In genomic region chr4:138709944-138710343, GRCm38 (mm10) we compare ENCODE assay signal across 19 mouse cellular contexts. TPM values are rescaled to one million over a fixed set of nuclear protein-coding genes. Genes with fewer than 3 reads are reported as not detected.
DNase-seq lines count a peak whose midpoint lies in the region; ATAC-seq and TF ChIP-seq lines count a peak whose summit lies in the region.
"Had no signal": no experiment of that assay in that cellular context is flagged by ENCODE, and none has a peak within 500 bp of the region (broad histone marks: within the 10 kb centered on the region; RNA-seq: fewer than 3 reads in every experiment).

No protein-coding gene starts in this region.

- H3K4me2 ChIP-seq in midbrain, embryonic 16.5 days (ENCODE audit: low read length) = no peak overlapping the region
- H3K4me2 ChIP-seq: midbrain, embryonic 12.5 days had no signal

- no peaks in the 10 kb centered on the region for H3K36me3 ChIP-seq in midbrain, embryonic 16.5 days (ENCODE audit: control insufficient read depth, insufficient read depth, low read length)
- H3K36me3 ChIP-seq: limb, embryonic 10.5 days; midbrain, embryonic 12.5 days had no signal

- no peak for TF ChIP-seq CTCF in layer of hippocampus, adult 2 months (conservative IDR thresholded peaks at IDR 0.05)

- H3K27me3 ChIP-seq in midbrain, embryonic 16.5 days (ENCODE audit: control insufficient read depth, insufficient read depth, low read depth, low read length) = no peaks in the 10 kb centered on the region
- H3K27me3 ChIP-seq: midbrain, embryonic 12.5 days had no signal

- DNase-seq in layer of hippocampus, adult 2 months (ENCODE audit: low spot score in 2 of 2) = no peak
- DNase-seq in layer of hippocampus, postnatal 36 days = no peak
- peak; percentile 69 for DNase-seq in cerebellum, adult 11-12 months
- peak; percentile 65 to 67 for DNase-seq in cerebellum, postnatal 14 days
- no peak for DNase-seq in B cell, adult 2 months
- DNase-seq in layer of hippocampus, adult 11-12 months (ENCODE audit: low spot score) = no peak
- DNase-seq: heart, adult 18-20 months; lung, postnatal 10 days; right cerebral cortex, postnatal 4 days had no signal

- no peak overlapping the region; the same call in 1 of the 2 replicates for H3K4me3 ChIP-seq in layer of hippocampus, adult 2 months
- no peak overlapping the region for H3K4me3 ChIP-seq in midbrain, embryonic 16.5 days (ENCODE audit: low read depth, low read length)
- H3K4me3 ChIP-seq: limb, embryonic 10.5 days; midbrain, embryonic 12.5 days had no signal

- H3K27ac ChIP-seq in layer of hippocampus, adult 2 months = peak overlapping the region; percentile 91
- H3K27ac ChIP-seq in midbrain, embryonic 16.5 days (ENCODE audit: low read length) = peak overlapping the region; percentile 41; the same call in 1 of the 2 replicates
- H3K27ac ChIP-seq: limb, embryonic 10.5 days; liver, embryonic 14.5 days; midbrain, embryonic 12.5 days had no signal

- H3K9ac ChIP-seq in midbrain, embryonic 16.5 days (ENCODE audit: low read depth, low read length) = no peak overlapping the region
- H3K9ac ChIP-seq: liver, embryonic 14.5 days; midbrain, embryonic 12.5 days had no signal

- no peaks in the 10 kb centered on the region; the same call in 1 of the 2 replicates for H3K4me1 ChIP-seq in midbrain, embryonic 16.5 days (ENCODE audit: control insufficient read depth, insufficient read depth, low read length)
- H3K4me1 ChIP-seq: midbrain, embryonic 12.5 days had no signal

- no peaks in the 10 kb centered on the region for H3K9me3 ChIP-seq in midbrain, embryonic 16.5 days (replicated peaks; ENCODE audit: control insufficient read depth, low read length, poor library complexity, severe bottlenecking)
- H3K9me3 ChIP-seq: limb, embryonic 10.5 days; midbrain, embryonic 12.5 days had no signal

- WGBS in midbrain, embryonic 16.5 days = 68% methylated on average over 7 of the region's 7 CpGs

- no peak for ATAC-seq in midbrain, embryonic 16.5 days
- ATAC-seq: activated CD4-positive, CD25-positive, alpha-beta regulatory T cell, adult 4 months; CD4-positive, CD25-positive, alpha-beta regulatory T cell, adult 4 months; inflammation-experienced regulatory T-cells, adult 6 months had no signal

RNA-seq across cellular contexts. Expression of gene Pla2g2c, which starts 14.6 kb away (rescaled TPM):
- total RNA-seq in layer of hippocampus, adult 2 months (2021) = not detected
- total RNA-seq in layer of hippocampus, postnatal 36 days (2021) = under 1 TPM; 0.10 to 0.22 TPM
- polyA plus RNA-seq in midbrain, embryonic 16.5 days (2015; fragmentation: Nextera tagmentation; extraction: Ambion mirVana) = 0.25 and 0.30 TPM in 2 replicates
- total RNA-seq: neutrophil, adult 5-6 weeks had no signal
- polyA plus RNA-seq: activated CD4-positive, CD25-positive, alpha-beta regulatory T cell, adult 4 months; CD4-positive, CD25-positive, alpha-beta regulatory T cell, adult 4 months; heart, embryonic 16.5 days; inflammation-experienced regulatory T-cells, adult 6 months had no signal

RNA-seq across cellular contexts. Expression of gene Ubxn10, which starts 27.0 kb away (rescaled TPM):
- total RNA-seq in layer of hippocampus, adult 2 months (2021) = 1 to 10 TPM; 1.9 to 2.1 TPM
- 1 to 10 TPM in 1 of 2 experiments, under 1 TPM in 1; 0.80 to 1.2 TPM for total RNA-seq in layer of hippocampus, postnatal 36 days (2021)
- 4.7 and 5.4 TPM in 2 replicates for polyA plus RNA-seq in midbrain, embryonic 16.5 days (2015; fragmentation: Nextera tagmentation; extraction: Ambion mirVana)
- total RNA-seq: neutrophil, adult 5-6 weeks had no signal
- polyA plus RNA-seq: activated CD4-positive, CD25-positive, alpha-beta regulatory T cell, adult 4 months; CD4-positive, CD25-positive, alpha-beta regulatory T cell, adult 4 months; inflammation-experienced regulatory T-cells, adult 6 months had no signal

RNA-seq across cellular contexts. Expression of gene Pla2g2f, which starts 47.5 kb away (rescaled TPM):
- total RNA-seq in layer of hippocampus, adult 2 months (2021) = 1 to 10 TPM; 1.6 to 2.3 TPM
- 1 to 10 TPM; 1.2 to 1.9 TPM for total RNA-seq in layer of hippocampus, postnatal 36 days (2021)
- 0.11 TPM in 1 of 2 replicates, not detected in the other for polyA plus RNA-seq in midbrain, embryonic 16.5 days (2015; fragmentation: Nextera tagmentation; extraction: Ambion mirVana)
- total RNA-seq: neutrophil, adult 5-6 weeks had no signal
- polyA plus RNA-seq: activated CD4-positive, CD25-positive, alpha-beta regulatory T cell, adult 4 months; CD4-positive, CD25-positive, alpha-beta regulatory T cell, adult 4 months; inflammation-experienced regulatory T-cells, adult 6 months; kidney, embryonic 14.5 days had no signal

Comparison
In these comparisons a context has a peak if more than half of its experiments do, and no peak if none do; other contexts are left out.
1. DNase-seq: peak in cerebellum, adult 11-12 months (single experiment) and cerebellum, postnatal 14 days (2 of 2); none in layer of hippocampus, adult 2 months (0 of 2), layer of hippocampus, postnatal 36 days (0 of 2), B cell, adult 2 months (0 of 2) and layer of hippocampus, adult 11-12 months (single experiment).